In the genomic region with DNA sequence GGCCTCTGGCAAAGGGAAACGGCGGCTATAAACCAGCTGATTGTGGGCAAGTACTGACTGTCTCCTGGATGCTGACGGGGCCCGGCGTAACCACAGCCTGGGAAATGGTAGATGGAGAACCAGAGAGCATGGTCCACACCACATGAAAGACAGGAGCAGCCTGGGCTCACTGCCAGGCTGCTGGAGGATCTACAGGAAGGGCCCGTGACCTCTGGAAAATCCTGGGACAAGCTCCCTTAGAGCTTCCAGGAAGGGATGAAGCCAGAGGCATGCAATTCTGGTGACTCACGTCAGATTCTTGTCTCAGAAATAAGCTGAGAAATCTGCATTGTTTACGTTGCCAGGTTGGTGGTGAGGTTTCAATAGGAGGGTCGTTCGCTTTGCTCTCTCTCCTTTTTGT, we compare ENCODE assay signal across 9 mouse cellular contexts. TPM values are rescaled to one million over a fixed set of nuclear protein-coding genes. Genes with fewer than 3 reads are reported as not detected.
DNase-seq lines count a peak whose midpoint lies in the region; ATAC-seq and TF ChIP-seq lines count a peak whose summit lies in the region.
"Had no signal": no experiment of that assay in that cellular context is flagged by ENCODE, and none has a peak within 500 bp of the region (broad histone marks: within the 10 kb centered on the region; RNA-seq: fewer than 3 reads in every experiment).

No protein-coding gene starts in this region.

- no peak overlapping the region for H3K4me2 ChIP-seq in lung, embryonic 16.5 days (ENCODE audit: low read depth, low read length)
- H3K4me2 ChIP-seq in stomach, embryonic 14.5 days (replicated peaks; ENCODE audit: low read depth, low read length): no peak overlapping the region
- H3K4me2 ChIP-seq: midbrain, embryonic 15.5 days had no signal

- H3K4me3 ChIP-seq in lung, embryonic 16.5 days (ENCODE audit: low read length): no peak overlapping the region
- H3K4me3 ChIP-seq in lung, adult 2 months (replicated peaks; ENCODE audit: extremely low read depth, low read depth, low read length): no peak overlapping the region
- no peak overlapping the region for H3K4me3 ChIP-seq in stomach, embryonic 14.5 days (ENCODE audit: low read depth, low read length)
- H3K4me3 ChIP-seq: midbrain, embryonic 15.5 days had no signal

- TF ChIP-seq POLR2A in lung, adult 2 months (IDR thresholded peaks at IDR 0.05; ENCODE audit: borderline replicate concordance, extremely low read depth, low read depth, low read length): no peak

- DNase-seq in adrenal gland, postnatal 14 days: peak; percentile 50
- no peak for DNase-seq in adrenal gland, postnatal 4 days (ENCODE audit: low spot score in 2 of 2)
- DNase-seq in lung, adult 2 months: no peak
- DNase-seq in heart, postnatal 4 days: peak; percentile 53
- DNase-seq in cerebellum, adult 9-11 months: no peak
- DNase-seq in neural tube, embryonic 10.5 days (ENCODE audit: extremely low spot score, low spot score): no peak

- no peaks in the 10 kb centered on the region for H3K27me3 ChIP-seq in lung, embryonic 16.5 days (ENCODE audit: control insufficient read depth, insufficient read depth, low read depth, low read length)
- no peaks in the 10 kb centered on the region for H3K27me3 ChIP-seq in stomach, embryonic 14.5 days (ENCODE audit: control insufficient read depth, insufficient read depth, low read length)

- no peak overlapping the region for H3K9ac ChIP-seq in lung, embryonic 16.5 days (ENCODE audit: low read length)
- H3K9ac ChIP-seq in stomach, embryonic 14.5 days (replicated peaks; ENCODE audit: low read depth, low read length): no peak overlapping the region
- H3K9ac ChIP-seq: midbrain, embryonic 15.5 days had no signal

- no peak for TF ChIP-seq CTCF in lung, adult 2 months (IDR thresholded peaks at IDR 0.05; ENCODE audit: insufficient read depth, low read length)

- no peaks in the 10 kb centered on the region for H3K36me3 ChIP-seq in lung, embryonic 16.5 days (ENCODE audit: control insufficient read depth, insufficient read depth, low read length)
- no peaks in the 10 kb centered on the region for H3K36me3 ChIP-seq in stomach, embryonic 14.5 days (ENCODE audit: control insufficient read depth, insufficient read depth, low read length)
- H3K36me3 ChIP-seq: midbrain, embryonic 15.5 days had no signal

- H3K27ac ChIP-seq in lung, embryonic 16.5 days (ENCODE audit: low read length): peak overlapping the region; percentile 0; the same call in 1 of the 2 replicates
- H3K27ac ChIP-seq in stomach, embryonic 14.5 days (ENCODE audit: low read length): 0 out of 2 replicates have a peak overlapping the region, but pooled peaks have one; percentile 1
- H3K27ac ChIP-seq: midbrain, embryonic 15.5 days had no signal

- 37% methylated on average over 10 of the region's 10 CpGs for WGBS in lung, embryonic 16.5 days
- 44% methylated on average over 10 of the region's 10 CpGs for WGBS in lung, adult 2 months
- WGBS in stomach, embryonic 14.5 days: 45% methylated on average over 10 of the region's 10 CpGs

- H3K4me1 ChIP-seq in lung, embryonic 16.5 days (replicated peaks; ENCODE audit: control insufficient read depth, insufficient read depth, low read length): peaks cover 17% of the 10 kb centered on the region
- H3K4me1 ChIP-seq in lung, adult 2 months (ENCODE audit: control insufficient read depth, insufficient read depth, low read length): peaks cover 12% of the 10 kb centered on the region
- peaks cover 10% of the 10 kb centered on the region for H3K4me1 ChIP-seq in stomach, embryonic 14.5 days (ENCODE audit: control insufficient read depth, insufficient read depth, low read length)

- no peaks in the 10 kb centered on the region for H3K9me3 ChIP-seq in lung, embryonic 16.5 days (ENCODE audit: control insufficient read depth, low read length)
- H3K9me3 ChIP-seq in stomach, embryonic 14.5 days (ENCODE audit: control insufficient read depth, low read depth, low read length): no peaks in the 10 kb centered on the region
- H3K9me3 ChIP-seq: midbrain, embryonic 15.5 days had no signal

- ATAC-seq in lung, embryonic 16.5 days (ENCODE audit: low read depth): 0 out of 2 replicates have a peak, but pooled peaks have one; percentile 25
- no peak for ATAC-seq in stomach, embryonic 14.5 days (ENCODE audit: insufficient number of reproducible peaks, insufficient read depth, low FRiP score, low read depth)
- ATAC-seq: midbrain, embryonic 15.5 days had no signal

RNA-seq across cellular contexts. Expression of a gene that starts 1.8 kb away (rescaled TPM):
- 118 and 138 TPM in 2 replicates for total RNA-seq in adrenal gland, postnatal 14 days (2021)
- 10 to 100 TPM; 32.4 to 35.0 TPM for total RNA-seq in adrenal gland, postnatal 4 days (2021)
- polyA plus RNA-seq in lung, embryonic 16.5 days (2015; fragmentation: Nextera tagmentation; extraction: Ambion mirVana): 15.3 and 17.6 TPM in 2 replicates
- 42.0 and 44.3 TPM in 2 replicates for polyA plus RNA-seq in lung, adult 2 months (2012; rRNA removed)
- 100 to 1,000 TPM; 107 to 126 TPM for total RNA-seq in heart, postnatal 4 days (2021)
- 7.7 and 8.3 TPM in 2 replicates for polyA plus RNA-seq in stomach, embryonic 14.5 days (2014; fragmentation: Nextera tagmentation; extraction: Ambion mirVana)

RNA-seq across cellular contexts. Expression of a gene that starts 15.0 kb away (rescaled TPM):
- 132 and 155 TPM in 2 replicates for total RNA-seq in adrenal gland, postnatal 14 days (2021)
- 100 to 1,000 TPM; 115 to 117 TPM for total RNA-seq in adrenal gland, postnatal 4 days (2021)
- 220 and 243 TPM in 2 replicates for polyA plus RNA-seq in lung, embryonic 16.5 days (2015; fragmentation: Nextera tagmentation; extraction: Ambion mirVana)
- polyA plus RNA-seq in lung, adult 2 months (2012; rRNA removed): 25.0 and 31.4 TPM in 2 replicates
- total RNA-seq in heart, postnatal 4 days (2021): 100 to 1,000 TPM; 139 to 151 TPM
- 201 and 210 TPM in 2 replicates for polyA plus RNA-seq in stomach, embryonic 14.5 days (2014; fragmentation: Nextera tagmentation; extraction: Ambion mirVana)

RNA-seq across cellular contexts. Expression of a gene that starts 35.5 kb away (rescaled TPM):
- 6.4 and 14.2 TPM in 2 replicates for total RNA-seq in adrenal gland, postnatal 14 days (2021)
- total RNA-seq in adrenal gland, postnatal 4 days (2021): 10 to 100 TPM in 1 of 2 experiments, 1 to 10 TPM in 1; 8.7 to 11.3 TPM
- 11.1 and 15.6 TPM in 2 replicates for polyA plus RNA-seq in lung, embryonic 16.5 days (2015; fragmentation: Nextera tagmentation; extraction: Ambion mirVana)
- 36.8 and 41.6 TPM in 2 replicates for polyA plus RNA-seq in lung, adult 2 months (2012; rRNA removed)
- total RNA-seq in heart, postnatal 4 days (2021): 1 to 10 TPM; 3.5 to 3.7 TPM
- 8.2 and 8.3 TPM in 2 replicates for polyA plus RNA-seq in stomach, embryonic 14.5 days (2014; fragmentation: Nextera tagmentation; extraction: Ambion mirVana)

RNA-seq across cellular contexts. Expression of a gene that starts 50.8 kb away (rescaled TPM):
- 1.2 and 1.5 TPM in 2 replicates for total RNA-seq in adrenal gland, postnatal 14 days (2021)
- total RNA-seq in adrenal gland, postnatal 4 days (2021): 1 to 10 TPM; 3.8 to 5.9 TPM
- polyA plus RNA-seq in lung, embryonic 16.5 days (2015; fragmentation: Nextera tagmentation; extraction: Ambion mirVana): 0.99 and 1.1 TPM in 2 replicates
- 0.29 and 0.40 TPM in 2 replicates for polyA plus RNA-seq in lung, adult 2 months (2012; rRNA removed)
- 1 to 10 TPM; 1.8 to 2.1 TPM for total RNA-seq in heart, postnatal 4 days (2021)
- polyA plus RNA-seq in stomach, embryonic 14.5 days (2014; fragmentation: Nextera tagmentation; extraction: Ambion mirVana): 7.4 and 9.2 TPM in 2 replicates

RNA-seq across cellular contexts. Expression of a gene that starts 58.8 kb away (rescaled TPM):
- 15.0 and 15.1 TPM in 2 replicates for total RNA-seq in adrenal gland, postnatal 14 days (2021)
- 10 to 100 TPM; 15.3 to 16.6 TPM for total RNA-seq in adrenal gland, postnatal 4 days (2021)
- 10.9 and 12.3 TPM in 2 replicates for polyA plus RNA-seq in lung, embryonic 16.5 days (2015; fragmentation: Nextera tagmentation; extraction: Ambion mirVana)
- polyA plus RNA-seq in lung, adult 2 months (2012; rRNA removed): 15.1 and 15.6 TPM in 2 replicates
- total RNA-seq in heart, postnatal 4 days (2021): 10 to 100 TPM; 22.6 to 25.7 TPM
- 9.6 and 11.5 TPM in 2 replicates for polyA plus RNA-seq in stomach, embryonic 14.5 days (2014; fragmentation: Nextera tagmentation; extraction: Ambion mirVana)

Comparison
In these comparisons a context has a peak if more than half of its experiments do, and no peak if none do; other contexts are left out.
1. DNase-seq: peak in adrenal gland, postnatal 14 days (single experiment) and heart, postnatal 4 days (single experiment); none in adrenal gland, postnatal 4 days (0 of 2), lung, adult 2 months (single experiment), cerebellum, adult 9-11 months (single experiment) and neural tube, embryonic 10.5 days (single experiment).